Mouse (Mus musculus) intestine, postnatal 0 days (tissue): Measurements from ENCODE around the gene Igfbp2. TPM values are rescaled to one million over a fixed set of nuclear protein-coding genes. Genes with fewer than 3 reads are reported as not detected.

Experiments used
- ATAC-seq: fragments of 200-750 bp; cut with Nextera tagmentation; 2 replicates; pipeline ENCODE4 v1.8.0; 2017; ENCODE audit warnings: mild to moderate bottlenecking, moderate TSS enrichment, moderate library complexity
- H3K27ac ChIP-seq: fragments of 300-500 bp; sonication (generic); 2 replicates; pipeline ENCODE4 v1.5.1; 2014; ENCODE audit warnings: mild to moderate bottlenecking, low read depth, low read length, moderate library complexity
- H3K27me3 ChIP-seq: fragments of 300-500 bp; sonication (generic); replicated peaks from 2 replicates; pipeline ENCODE4 v1.6.1; 2014; ENCODE audit warnings: low read length, mixed read lengths; ENCODE audit not compliant: control insufficient read depth, insufficient read depth
- H3K36me3 ChIP-seq: fragments of 300-500 bp; sonication (generic); 2 replicates; pipeline ENCODE4 v1.6.1; 2014; ENCODE audit warnings: mild to moderate bottlenecking, moderate library complexity; ENCODE audit not compliant: control insufficient read depth, insufficient read depth
- H3K4me1 ChIP-seq: fragments of 300-500 bp; sonication (generic); replicated peaks from 2 replicates; pipeline ENCODE4 v1.6.1; 2014; ENCODE audit warnings: antibody characterized with exemption, low read length, mixed read lengths; ENCODE audit not compliant: control insufficient read depth, insufficient read depth
- H3K4me2 ChIP-seq: fragments of 300-500 bp; sonication (generic); replicated peaks from 2 replicates; pipeline ENCODE4 v1.6.1; 2014; ENCODE audit warnings: low read depth, mild to moderate bottlenecking, moderate library complexity
- H3K4me3 ChIP-seq: fragments of 300-500 bp; sonication (generic); 2 replicates; pipeline ENCODE4 v1.5.1; 2014; ENCODE audit warnings: low read depth, low read length
- H3K9ac ChIP-seq: fragments of 300-500 bp; sonication (generic); 2 replicates; pipeline ENCODE4 v1.6.1; 2014; ENCODE audit warnings: mild to moderate bottlenecking, low read depth, low read length
- H3K9me3 ChIP-seq: fragments of 300-500 bp; sonication (generic); 2 replicates; pipeline ENCODE4 v1.6.1; 2016; ENCODE audit warnings: mixed run types; ENCODE audit not compliant: control insufficient read depth
- CTCF ChIP-seq: sonication (generic); IDR thresholded peaks from 2 replicates; pipeline ENCODE4 v1.5.1; 2016; ENCODE audit warnings: low read depth, mild to moderate bottlenecking, control low read depth, antibody characterized with exemption, moderate library complexity
- WGBS: fragments of 180-500 bp; shearing (Covaris S2); extraction: QIAGEN DNeasy Blood & Tissue Kit; methylation state at CpG from one replicate; pipeline ENCODE4 v1.1.7; 2014; 5-methylcytosine and 5-hydroxymethylcytosine counted together
- polyA plus RNA-seq: library from polyadenylated mRNA; unstranded; fragments of >200 nt; fragmentation: Nextera tagmentation; extraction: Ambion mirVana; gene quantifications from 2 replicates; pipeline ENCODE4 v1.2.1, GENCODE M21; 2015

The Igfbp2 gene
- polyA plus RNA-seq, 1 experiment from 2014 or later, result 94.0 TPM

GRCm38 (mm10) chr1:72791743-72792142 lies 32.6 kb upstream of the Igfbp2 start:
- ATAC-seq, result no peak
- Histone ChIP-seq H3K4me2 (no peak overlapping the region), H3K4me3 (no peak overlapping the region), H3K27ac (no peak overlapping the region), H3K9me3 (no peaks in the 10 kb centered on the region), H3K4me1 (no peaks in the 10 kb centered on the region), H3K9ac (no peak overlapping the region), H3K36me3 (no peaks in the 10 kb centered on the region), H3K27me3 (no peaks in the 10 kb centered on the region)
- TF ChIP-seq CTCF, result no peak

- TF ChIP-seq CTCF, result no peak
- 28% methylated on average over 1 of the region's 1 CpGs for WGBS
- no peak overlapping the region for H3K4me3 ChIP-seq
- no peaks in the 10 kb centered on the region for H3K36me3 ChIP-seq
- ATAC-seq, result 0 out of 2 replicates have a peak, but pooled peaks have one; percentile 25
- H3K4me2 ChIP-seq, result no peak overlapping the region
- H3K9me3 ChIP-seq, result no peaks in the 10 kb centered on the region
- H3K27me3 ChIP-seq, result no peaks in the 10 kb centered on the region
- H3K4me1 ChIP-seq, result no peaks in the 10 kb centered on the region
- H3K9ac ChIP-seq, result no peak overlapping the region
- H3K27ac ChIP-seq, result no peak overlapping the region
Measured at GRCm38 (mm10) chr1:72792262-72792661, 32.0 kb upstream of the Igfbp2 start.

- no peaks in the 10 kb centered on the region for H3K36me3 ChIP-seq
- H3K4me2 ChIP-seq, result no peak overlapping the region
- TF ChIP-seq CTCF, result no peak
- no peaks in the 10 kb centered on the region for H3K9me3 ChIP-seq
- no peak overlapping the region for H3K9ac ChIP-seq
- no peak overlapping the region for H3K4me3 ChIP-seq
- ATAC-seq, result no peak
- no peaks in the 10 kb centered on the region for H3K27me3 ChIP-seq
- H3K27ac ChIP-seq, result no peak overlapping the region
- H3K4me1 ChIP-seq, result no peaks in the 10 kb centered on the region
Measured at GRCm38 (mm10) chr1:72793230-72793629, 31.1 kb upstream of the Igfbp2 start.

- Histone ChIP-seq H3K9me3 (no peaks in the 10 kb centered on the region), H3K4me2 (no peak overlapping the region), H3K4me1 (no peaks in the 10 kb centered on the region), H3K36me3 (no peaks in the 10 kb centered on the region), H3K9ac (no peak overlapping the region), H3K27me3 (no peaks in the 10 kb centered on the region), H3K4me3 (no peak overlapping the region), H3K27ac (no peak overlapping the region)
- no peak for ATAC-seq
- 82% methylated on average over 2 of the region's 2 CpGs for WGBS
- no peak for TF ChIP-seq CTCF
Measured at GRCm38 (mm10) chr1:72796128-72796527, 28.2 kb upstream of the Igfbp2 start.

- H3K4me1 ChIP-seq, result no peaks in the 10 kb centered on the region
- no peak overlapping the region for H3K27ac ChIP-seq
- no peaks in the 10 kb centered on the region for H3K27me3 ChIP-seq
- 68% methylated on average over 4 of the region's 4 CpGs for WGBS
- H3K9ac ChIP-seq, result no peak overlapping the region
- no peak overlapping the region for H3K4me3 ChIP-seq
- H3K4me2 ChIP-seq, result no peak overlapping the region
- no peaks in the 10 kb centered on the region for H3K36me3 ChIP-seq
- TF ChIP-seq CTCF, result no peak
- ATAC-seq, result no peak
- H3K9me3 ChIP-seq, result no peaks in the 10 kb centered on the region
Measured at GRCm38 (mm10) chr1:72797102-72797665, 27.1 kb upstream of the Igfbp2 start.

GRCm38 (mm10) chr1:72798441-72798840 lies 25.9 kb upstream of the Igfbp2 start:
- no peak overlapping the region for H3K4me3 ChIP-seq
- no peaks in the 10 kb centered on the region for H3K27me3 ChIP-seq
- no peak for ATAC-seq
- no peak overlapping the region for H3K9ac ChIP-seq
- H3K4me1 ChIP-seq, result no peaks in the 10 kb centered on the region
- H3K36me3 ChIP-seq, result no peaks in the 10 kb centered on the region
- no peak overlapping the region for H3K4me2 ChIP-seq
- 76% methylated on average over 2 of the region's 2 CpGs for WGBS
- no peak for TF ChIP-seq CTCF
- H3K27ac ChIP-seq, result no peak overlapping the region
- no peaks in the 10 kb centered on the region for H3K9me3 ChIP-seq

- H3K9me3 ChIP-seq, result no peaks in the 10 kb centered on the region
- H3K27ac ChIP-seq, result no peak overlapping the region
- H3K4me2 ChIP-seq, result no peak overlapping the region
- no peak for TF ChIP-seq CTCF
- no peaks in the 10 kb centered on the region for H3K36me3 ChIP-seq
- no peaks in the 10 kb centered on the region for H3K27me3 ChIP-seq
- no peak overlapping the region for H3K9ac ChIP-seq
- no peak overlapping the region for H3K4me3 ChIP-seq
- no peaks in the 10 kb centered on the region for H3K4me1 ChIP-seq
- no peak for ATAC-seq
- WGBS, result 79% methylated on average over 4 of the region's 4 CpGs
Measured at GRCm38 (mm10) chr1:72804031-72804430, 20.3 kb upstream of the Igfbp2 start.
